Mouse (Mus musculus) frontal cortex, postnatal 25 days (tissue): Measurements from ENCODE around the gene Ccr6.
A peak's percentile ranks its signal among the peaks of the same experiment; 100 is the strongest.

Experiments used
- DNase-seq, 2 experiments: peaks; one replicate each; pipeline ENCODE4 v3.0.0; 2022; ENCODE audit warnings: low spot score in 2 of 2

Ccr6 gene

DNA sequence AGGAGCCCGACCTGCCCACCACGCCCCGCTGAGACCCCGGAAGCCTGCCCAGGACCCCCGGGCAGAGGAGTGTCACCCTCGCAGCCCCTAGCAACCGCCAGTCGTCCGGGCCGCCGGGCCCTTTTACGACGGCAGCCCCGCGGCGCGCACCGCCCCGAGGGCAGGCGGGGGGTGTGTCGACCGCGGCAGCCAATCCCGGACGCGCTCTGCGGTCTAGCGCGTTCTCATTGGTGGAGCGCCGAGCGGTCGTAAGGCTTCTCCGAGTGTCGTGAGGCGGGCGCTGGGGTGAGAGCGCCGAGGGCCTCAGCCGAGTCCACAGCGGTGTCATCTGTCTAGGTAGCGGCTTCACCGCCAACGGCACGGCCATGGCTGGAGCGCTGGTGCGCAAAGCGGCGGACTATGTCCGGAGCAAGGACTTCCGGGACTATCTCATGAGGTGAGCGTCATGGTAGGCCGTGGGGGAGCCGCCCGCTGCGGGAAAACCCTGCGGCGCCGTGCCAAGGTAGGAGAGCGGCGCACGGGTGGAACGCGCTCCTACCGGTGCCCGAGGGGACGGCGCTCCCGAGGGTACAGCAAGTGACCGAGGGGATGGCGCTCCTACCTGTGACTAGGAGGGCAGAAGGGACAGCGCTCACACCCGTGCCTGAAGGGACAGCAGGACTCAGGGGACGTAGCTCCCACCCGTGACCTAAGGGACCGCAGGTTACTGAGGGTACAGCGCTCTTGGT, 47.8 kb downstream of the Ccr6 start:
- DNase-seq, result peak; percentile 90 to 92

GRCm38 (mm10) chr17:8284254-8284661, 48.4 kb downstream of the Ccr6 start:
- DNase-seq, result peak in 1 of 2 experiments; percentile 19

GRCm38 (mm10) chr17:8285056-8285455, 49.2 kb downstream of the Ccr6 start:
- no peak for DNase-seq

DNA sequence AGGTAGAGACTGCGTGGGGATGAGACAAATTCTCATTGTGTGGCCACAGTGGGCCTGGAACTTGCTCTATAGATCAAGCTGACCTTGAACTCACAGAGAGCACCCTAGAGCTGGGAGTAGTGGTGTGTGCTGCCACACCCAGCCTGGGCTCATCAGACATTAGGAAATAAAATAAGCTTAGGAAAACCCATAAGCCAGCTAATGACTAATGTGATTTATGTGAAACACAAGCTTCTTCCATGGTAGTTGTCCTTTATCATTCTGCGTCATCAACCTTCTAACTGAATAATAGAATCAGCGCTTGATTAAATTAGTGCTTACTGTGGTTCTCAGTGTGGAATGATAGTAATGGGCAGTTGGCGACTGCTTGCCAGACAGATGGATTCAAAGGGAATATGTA, 51.1 kb downstream of the Ccr6 start:
- no peak for DNase-seq

- DNase-seq, result no peak
These were observed 54.3 kb downstream of the Ccr6 start for GRCm38 (mm10) chr17:8289993-8290679.

- no peak for DNase-seq
These were observed 54.9 kb downstream of the Ccr6 start for GRCm38 (mm10) chr17:8290736-8291135.

- DNase-seq, result no peak
These were observed 60.0 kb downstream of the Ccr6 start for GRCm38 (mm10) chr17:8295825-8296224.

DNA sequence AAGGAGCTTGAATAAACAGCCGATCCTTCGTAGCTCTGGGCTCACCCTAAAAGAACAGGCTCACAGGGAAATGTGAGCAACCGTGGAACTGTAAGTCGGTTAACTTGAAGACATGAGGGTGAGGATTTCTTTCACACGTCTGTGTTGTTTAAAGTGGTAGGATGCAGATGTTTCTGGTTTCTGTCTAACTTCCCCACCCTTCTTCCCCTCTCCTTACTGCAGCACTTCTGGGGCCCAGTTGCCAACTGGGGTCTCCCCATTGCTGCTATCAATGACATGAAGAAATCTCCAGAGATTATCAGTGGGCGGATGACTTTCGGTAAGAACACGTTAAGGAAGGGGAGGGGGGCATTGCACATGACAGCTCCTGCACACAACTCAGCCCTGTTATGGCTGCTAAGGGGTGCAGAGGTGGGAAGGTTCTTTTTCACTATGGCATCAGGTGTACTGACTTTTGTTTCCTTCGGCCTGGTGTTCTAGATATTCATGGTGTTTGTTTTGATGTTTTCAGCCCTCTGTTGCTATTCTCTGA, 60.5 kb downstream of the Ccr6 start:
- DNase-seq, result no peak

DNA sequence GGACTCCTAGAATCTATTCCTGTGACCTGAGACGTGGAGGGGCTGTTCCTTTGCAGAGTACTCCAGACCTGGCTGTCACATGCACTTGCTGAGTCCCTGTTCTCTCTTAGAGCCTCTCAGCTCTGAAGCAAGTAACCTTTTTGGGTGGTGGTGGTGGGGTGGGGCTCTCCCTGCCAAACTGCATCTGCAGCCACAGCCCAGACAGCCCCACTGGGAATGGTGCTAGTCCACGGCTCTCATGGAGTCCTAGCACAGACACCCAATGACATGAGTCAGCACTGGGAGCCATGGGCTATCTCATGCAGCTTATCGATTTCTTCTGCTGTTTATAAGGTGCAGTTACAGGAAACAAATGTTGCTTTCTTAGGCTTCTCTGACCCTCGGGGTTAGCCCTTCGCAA, 61.9 kb downstream of the Ccr6 start:
- no peak for DNase-seq

DNA sequence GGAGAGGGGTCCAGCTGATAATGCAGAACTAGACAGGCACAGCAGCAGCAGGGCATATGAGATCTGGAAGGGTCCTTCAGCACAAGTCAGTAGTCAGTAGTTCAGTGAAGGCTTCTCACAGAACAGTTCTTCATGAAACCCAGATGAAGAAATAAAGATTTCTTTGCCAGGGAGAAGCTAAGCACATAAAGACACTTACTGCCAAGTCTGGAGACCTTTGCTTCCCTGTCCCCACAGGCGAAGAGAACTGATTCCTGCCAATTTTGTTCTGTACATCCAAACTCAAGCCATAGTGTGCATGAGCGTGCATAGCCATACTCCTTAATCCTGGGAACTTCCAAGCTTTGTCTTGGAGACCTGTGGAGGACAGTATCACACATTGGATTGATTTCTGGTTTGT, 62.4 kb downstream of the Ccr6 start:
- no peak for DNase-seq

GRCm38 (mm10) chr17:8299524-8299923, 63.7 kb downstream of the Ccr6 start:
- DNase-seq, result no peak

DNA sequence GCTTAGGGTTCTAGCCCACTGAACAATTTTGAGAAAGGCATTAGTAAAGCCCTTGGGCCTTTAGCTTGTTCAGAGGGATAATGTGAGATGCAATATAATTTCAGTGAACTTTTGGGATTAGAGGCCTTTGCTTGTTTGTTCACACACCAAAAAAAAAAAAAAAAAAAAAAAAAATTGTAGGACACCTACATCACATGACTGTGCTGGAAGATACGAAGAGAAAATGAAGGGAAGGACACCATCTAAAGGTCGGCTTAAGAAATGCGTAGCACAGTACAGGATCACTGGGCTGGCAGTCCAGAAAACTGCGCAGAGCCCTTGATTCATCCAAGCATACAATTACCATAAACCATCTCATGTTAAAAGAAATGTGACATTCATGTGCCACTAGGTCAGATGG, 65.7 kb downstream of the Ccr6 start:
- DNase-seq, result no peak

DNA sequence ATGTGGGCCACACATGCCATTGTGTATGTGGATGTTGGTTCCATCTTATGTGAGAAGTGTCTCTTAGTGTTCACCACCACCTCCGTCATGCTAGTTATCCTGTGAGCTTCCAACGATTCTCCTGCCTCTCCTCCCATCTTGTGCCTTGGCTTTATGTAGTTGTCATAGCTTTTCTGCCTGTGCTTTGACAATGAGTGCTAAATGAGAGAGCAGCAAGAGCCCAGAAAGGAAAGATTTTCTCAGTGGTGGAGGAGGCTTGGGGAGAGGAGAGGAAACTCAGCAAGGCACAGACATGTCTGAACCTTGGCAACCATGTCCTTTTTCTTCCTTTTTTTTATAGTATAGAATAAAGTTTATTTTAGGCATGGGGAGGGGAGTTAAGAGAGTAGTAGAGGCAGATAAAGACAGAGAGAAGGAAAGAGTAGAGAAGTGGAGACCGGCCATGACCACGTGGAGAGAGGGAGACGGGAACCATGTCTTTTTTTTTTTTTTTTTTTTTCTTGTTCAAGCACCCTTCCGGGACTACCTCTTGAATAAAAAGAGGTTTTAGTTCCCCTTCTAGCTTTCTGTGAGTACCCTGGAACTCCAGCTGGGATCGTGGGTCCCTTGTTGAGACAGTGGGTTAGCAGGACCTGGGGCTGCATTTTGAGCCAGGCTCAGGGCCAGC, 67.1 kb downstream of the Ccr6 start:
- DNase-seq, result no peak

- no peak for DNase-seq
These were observed 67.8 kb downstream of the Ccr6 start for GRCm38 (mm10) chr17:8303671-8304070.

- no peak for DNase-seq
These were observed 70.0 kb downstream of the Ccr6 start for GRCm38 (mm10) chr17:8305801-8306200.
